Mouse (Mus musculus): Measurements from ENCODE around the gene Olfr1428. TPM values are rescaled to one million over a fixed set of nuclear protein-coding genes. Genes with fewer than 3 reads are reported as not detected.

The Olfr1428 gene
- polyA plus RNA-seq (2021; fragmentation: Nextera tagmentation), result not detected in 2 replicates
- long read RNA-seq, experiment 1, result 0 reads
- long read RNA-seq, experiment 2, result 0 reads

GRCm38 (mm10) chr19:12115797-12116196, at the start of gene Olfr1428:
Gene Olfr1428, minus strand, starts transcription at chr19:12115897.

GRCm38 (mm10) chr19:12123103-12123502, 7.4 kb upstream of the Olfr1428 start, which contains the start of gene Olfr76:
Gene Olfr76, minus strand, starts transcription at chr19:12123203.

GRCm38 (mm10) chr19:12103234-12103633, 12.5 kb downstream of the Olfr1428 start, which contains the start of gene Olfr1427:
Gene Olfr1427, minus strand, starts transcription at chr19:12103334.

GRCm38 (mm10) chr19:12091913-12092312, 23.8 kb downstream of the Olfr1428 start, which contains the start of gene Olfr1426:
Gene Olfr1426, minus strand, starts transcription at chr19:12092013.

GRCm38 (mm10) chr19:12077631-12078030, 38.1 kb downstream of the Olfr1428 start, which contains the start of gene Olfr1425:
Gene Olfr1425, minus strand, starts transcription at chr19:12077731.

GRCm38 (mm10) chr19:12062582-12062981, 53.1 kb downstream of the Olfr1428 start, which contains the start of gene Olfr1424:
Gene Olfr1424, minus strand, starts transcription at chr19:12062682.

Other genes with a start within 250 kb of the Olfr1428 start
- not detected in 2 replicates for gene Olfr1419, start 240.8 kb downstream of the Olfr1428 start, polyA plus RNA-seq (2021; fragmentation: Nextera tagmentation)
- not detected in 2 replicates for gene Olfr1420, start 229.3 kb downstream of the Olfr1428 start, polyA plus RNA-seq (2021; fragmentation: Nextera tagmentation)
- gene Patl1, start 203.5 kb downstream of the Olfr1428 start, polyA plus RNA-seq (2021; fragmentation: Nextera tagmentation), result 2.1 and 2.3 TPM in 2 replicates
- gene Osbp, start 150.0 kb downstream of the Olfr1428 start, polyA plus RNA-seq (2021; fragmentation: Nextera tagmentation), result 4.7 and 4.8 TPM in 2 replicates
- 0.04 TPM in 1 of 2 replicates, not detected in the other for gene Olfr1423, start 74.6 kb downstream of the Olfr1428 start, polyA plus RNA-seq (2021; fragmentation: Nextera tagmentation)
- gene Olfr1424, start 53.2 kb downstream of the Olfr1428 start, polyA plus RNA-seq (2021; fragmentation: Nextera tagmentation), result not detected in 2 replicates
- not detected in 2 replicates for gene Olfr1425, start 38.2 kb downstream of the Olfr1428 start, polyA plus RNA-seq (2021; fragmentation: Nextera tagmentation)
- not detected in 2 replicates for gene Olfr1426, start 23.9 kb downstream of the Olfr1428 start, polyA plus RNA-seq (2021; fragmentation: Nextera tagmentation)
- gene Olfr1427, start 12.6 kb downstream of the Olfr1428 start, polyA plus RNA-seq (2021; fragmentation: Nextera tagmentation), result not detected in 2 replicates
- not detected in 2 replicates for gene Olfr76, start 7.3 kb upstream of the Olfr1428 start, polyA plus RNA-seq (2021; fragmentation: Nextera tagmentation)
- not detected in 2 replicates for gene Olfr1555-ps1, start 54.2 kb upstream of the Olfr1428 start, polyA plus RNA-seq (2021; fragmentation: Nextera tagmentation)
- not detected in 2 replicates for gene Olfr1431, start 84.7 kb upstream of the Olfr1428 start, polyA plus RNA-seq (2021; fragmentation: Nextera tagmentation)
- gene Olfr1432, start 116.7 kb upstream of the Olfr1428 start, polyA plus RNA-seq (2021; fragmentation: Nextera tagmentation), result not detected in 2 replicates
- not detected in 2 replicates for gene Olfr262, start 125.8 kb upstream of the Olfr1428 start, polyA plus RNA-seq (2021; fragmentation: Nextera tagmentation)
- not detected in 2 replicates for gene Olfr235, start 145.1 kb upstream of the Olfr1428 start, polyA plus RNA-seq (2021; fragmentation: Nextera tagmentation)
- gene Olfr1434, start 164.0 kb upstream of the Olfr1428 start, polyA plus RNA-seq (2021; fragmentation: Nextera tagmentation), result not detected in 2 replicates
- gene Olfr1436, start 183.2 kb upstream of the Olfr1428 start, polyA plus RNA-seq (2021; fragmentation: Nextera tagmentation), result not detected in 2 replicates
- not detected in 2 replicates for gene Olfr1437, start 209.2 kb upstream of the Olfr1428 start, polyA plus RNA-seq (2021; fragmentation: Nextera tagmentation)
- not detected in 2 replicates for gene Olfr1438-ps1, start 220.0 kb upstream of the Olfr1428 start, polyA plus RNA-seq (2021; fragmentation: Nextera tagmentation)

All from layer of hippocampus, adult 6 months (tissue).